Mouse (Mus musculus): ENCODE measurements around the gene Wdr90.

Gene Wdr90

GRCm38 (mm10) chr17:25860832-25861703, at the start of gene Wdr90:
Gene Wdr90 (minus strand): TSS chr17:25861501.
- peak; percentile 91 for DNase-seq

DNA sequence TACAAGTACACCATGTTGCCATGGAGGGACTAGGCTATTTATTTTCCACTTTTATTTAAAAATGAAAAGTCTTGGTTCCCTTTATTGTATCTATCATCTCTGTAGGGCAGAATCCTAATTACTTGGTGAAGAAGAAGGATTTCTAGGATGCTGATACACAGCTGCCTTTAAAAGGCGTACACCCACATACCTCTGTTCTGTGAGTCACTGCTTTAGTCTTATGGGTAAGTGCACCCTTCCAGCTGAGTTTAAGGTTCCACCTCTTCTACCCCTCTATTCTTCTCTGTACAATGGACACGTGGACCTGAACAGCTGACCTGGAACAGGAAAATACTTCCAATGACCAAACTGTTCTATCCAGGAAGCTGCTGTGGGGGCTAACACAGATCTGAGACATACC, 46.3 kb upstream of the Wdr90 start:
- no peak for DNase-seq

- DNase-seq: no peak
These were observed 41.8 kb upstream of the Wdr90 start for GRCm38 (mm10) chr17:25903061-25903460.

GRCm38 (mm10) chr17:25900193-25900592, 38.9 kb upstream of the Wdr90 start:
- no peak for DNase-seq

DNA sequence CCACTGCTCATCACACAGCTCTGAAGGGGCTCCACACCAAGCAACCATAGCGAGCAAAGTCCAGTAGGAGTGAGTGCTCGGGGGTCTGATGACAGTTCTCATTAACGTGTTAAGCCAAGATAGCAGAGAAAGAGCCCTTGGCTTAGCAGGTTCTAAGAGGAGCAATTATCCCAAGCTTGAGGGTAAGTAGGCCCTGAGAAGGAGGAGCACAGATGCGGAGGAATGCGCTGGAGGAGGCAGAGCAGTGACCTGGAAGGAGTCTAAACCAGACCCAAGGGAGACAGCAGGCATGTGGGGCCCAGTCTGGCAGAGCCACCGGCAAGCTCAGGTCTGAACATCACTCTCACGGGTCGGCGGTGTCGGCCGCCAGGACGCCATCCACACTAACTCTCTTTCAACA, 34.6 kb upstream of the Wdr90 start:
- DNase-seq: no peak

- no peak for DNase-seq
These were observed 34.1 kb upstream of the Wdr90 start for GRCm38 (mm10) chr17:25895415-25895814.

GRCm38 (mm10) chr17:25893975-25894617, 32.8 kb upstream of the Wdr90 start:
- peak; percentile 61 for DNase-seq

DNA sequence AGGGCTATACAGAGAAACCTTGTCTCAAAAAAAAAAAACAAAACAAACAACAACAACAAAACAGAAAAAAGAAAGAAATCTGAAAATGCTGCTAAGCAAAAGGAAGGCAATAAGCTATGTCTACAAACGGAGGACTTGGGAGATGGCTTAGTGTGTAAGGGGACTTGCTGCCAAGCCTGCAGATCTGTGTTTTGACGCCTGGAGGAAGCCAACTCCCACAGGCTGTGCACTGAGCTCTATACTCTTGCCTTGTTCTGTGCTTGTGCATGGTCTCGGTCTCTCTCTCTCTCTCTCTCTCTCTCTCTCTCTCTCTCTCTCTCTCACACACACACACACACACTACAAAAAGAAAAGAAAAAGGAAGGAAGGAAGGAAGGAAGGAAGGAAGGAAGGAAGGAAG, 27.5 kb upstream of the Wdr90 start:
- DNase-seq: no peak

DNA sequence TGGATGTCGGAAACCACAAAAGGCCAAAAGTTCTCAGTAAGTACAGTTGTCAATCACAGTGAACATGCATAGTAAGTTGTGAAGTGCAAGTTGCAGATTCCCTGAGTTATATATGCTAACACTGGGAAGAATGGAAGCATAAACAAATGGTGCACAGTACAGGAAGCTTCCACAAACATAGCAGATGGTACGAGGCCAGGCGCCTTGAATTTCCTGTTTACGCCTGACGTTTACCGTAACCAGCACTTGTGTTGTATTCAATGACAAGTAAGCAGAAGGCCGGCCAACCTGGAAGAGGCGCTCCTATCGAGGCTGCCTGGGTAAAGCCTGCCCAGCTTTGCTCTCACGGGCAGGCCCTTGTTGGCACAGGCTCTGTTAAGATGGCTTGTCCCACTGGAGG, 26.2 kb upstream of the Wdr90 start:
- DNase-seq: no peak

- no peak for DNase-seq
These were observed 25.5 kb upstream of the Wdr90 start for GRCm38 (mm10) chr17:25886806-25887205.

DNA sequence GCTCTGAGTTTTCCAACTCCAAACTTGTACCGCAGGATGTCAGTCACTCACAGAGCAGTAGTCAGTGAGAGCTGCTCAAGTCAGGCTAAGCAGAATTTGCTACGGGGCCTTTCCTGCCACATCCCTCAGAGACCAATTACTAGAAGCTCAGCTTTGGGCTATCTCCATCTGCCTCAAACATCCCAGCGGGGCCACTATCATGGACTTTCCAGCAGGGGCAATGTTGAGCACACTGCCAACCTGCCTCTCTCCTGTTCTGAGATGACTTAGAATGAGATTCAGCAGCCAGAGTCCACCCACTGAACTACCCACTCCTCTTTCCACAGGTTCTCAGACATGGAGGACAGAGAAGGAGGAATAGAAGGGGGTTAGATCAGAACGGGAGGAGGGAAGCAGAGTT, 24.3 kb upstream of the Wdr90 start:
- DNase-seq: no peak

- DNase-seq: no peak
These were observed 22.5 kb upstream of the Wdr90 start for GRCm38 (mm10) chr17:25883824-25884223.

DNA sequence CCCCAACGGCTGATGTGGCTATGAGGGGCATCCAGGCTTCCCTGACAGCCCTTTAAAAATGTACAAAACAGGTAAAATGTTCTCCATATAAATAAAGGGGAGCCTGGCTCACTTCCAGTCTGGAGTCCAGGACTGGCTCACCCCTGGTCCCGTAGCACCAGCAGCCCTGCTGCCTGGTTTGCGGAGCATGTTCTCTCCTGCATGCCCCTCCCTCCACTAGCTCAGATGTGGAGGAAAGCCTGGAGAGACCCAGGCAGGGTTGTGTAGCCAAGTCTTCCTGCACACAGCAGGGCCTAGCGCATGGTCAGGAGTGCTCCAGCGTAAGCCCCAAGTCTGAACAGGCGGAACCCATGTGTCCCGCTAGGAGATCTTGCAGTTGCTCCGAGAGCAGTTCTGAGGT, 22.0 kb upstream of the Wdr90 start:
- no peak for DNase-seq

DNA sequence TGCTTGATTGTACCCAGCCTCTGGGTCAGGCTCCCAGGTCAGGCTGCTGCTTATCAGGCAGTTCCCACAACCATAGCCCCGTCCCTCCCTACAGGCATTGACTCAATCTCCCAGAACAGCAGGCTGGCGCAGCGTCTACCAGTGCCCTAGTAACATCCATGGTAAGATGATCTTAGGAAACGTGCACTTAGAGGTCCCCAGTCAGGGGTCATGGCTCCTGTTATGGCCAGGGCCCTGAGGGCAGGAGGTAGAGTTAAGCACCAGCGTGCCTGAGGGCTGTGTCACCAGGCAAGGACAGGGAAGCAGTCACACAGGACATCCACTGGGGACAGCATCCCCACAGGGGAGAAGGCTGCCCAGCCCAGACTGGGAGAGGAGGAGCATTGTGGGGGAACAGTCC, 21.0 kb upstream of the Wdr90 start:
- no peak for DNase-seq

DNA sequence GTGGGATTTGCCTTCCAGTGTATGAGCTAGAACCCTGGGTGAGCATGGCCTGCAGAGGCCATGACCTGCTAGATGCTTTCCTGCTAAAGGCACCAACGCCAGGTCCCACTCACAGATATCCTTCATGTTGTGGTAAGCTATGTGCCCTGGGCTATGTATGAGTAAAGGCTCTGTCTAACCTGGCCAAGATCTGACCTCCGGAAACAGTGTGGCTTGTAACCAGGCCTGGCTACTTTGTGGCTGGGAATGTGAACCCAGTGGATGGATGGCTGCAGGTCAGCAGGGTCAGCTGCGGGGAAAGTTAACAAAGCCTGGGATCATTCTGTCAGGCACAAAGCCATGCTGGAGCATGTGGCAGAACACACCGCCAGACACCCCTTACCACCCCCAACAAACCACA, 20.4 kb upstream of the Wdr90 start:
- DNase-seq: no peak

- no peak for DNase-seq
These were observed 19.8 kb upstream of the Wdr90 start for GRCm38 (mm10) chr17:25880913-25881641.

GRCm38 (mm10) chr17:25880196-25880910, 19.1 kb upstream of the Wdr90 start, which contains the start of gene Wfikkn1:
Gene Wfikkn1 (minus strand): TSS chr17:25880858.
- DNase-seq: no peak

GRCm38 (mm10) chr17:25879750-25880149, 18.4 kb upstream of the Wdr90 start:
- DNase-seq: no peak

DNA sequence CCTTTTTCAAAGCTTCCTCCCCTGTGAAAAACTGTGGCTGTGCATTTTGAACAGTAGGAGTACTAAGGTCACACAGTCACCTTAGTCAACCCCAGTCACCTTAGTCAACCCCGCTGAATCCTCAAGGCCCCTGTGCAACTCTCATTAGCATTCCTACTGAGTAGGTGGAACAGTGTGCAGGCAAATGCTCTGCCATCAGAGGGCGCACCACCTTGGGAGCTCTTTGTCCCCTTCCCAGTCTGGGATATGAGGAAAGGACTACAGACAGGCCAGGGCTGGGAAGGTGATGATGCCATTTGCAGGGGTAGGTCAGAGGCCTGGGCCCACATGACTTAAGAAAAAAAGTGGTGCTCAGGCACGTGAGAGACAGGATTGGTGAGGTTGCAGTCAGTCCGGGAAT, 18.0 kb upstream of the Wdr90 start:
- DNase-seq: peak; percentile 66

GRCm38 (mm10) chr17:25878611-25879180, 17.4 kb upstream of the Wdr90 start:
- no peak for DNase-seq

- no peak for DNase-seq
These were observed 16.7 kb upstream of the Wdr90 start for GRCm38 (mm10) chr17:25877741-25878610.

DNA sequence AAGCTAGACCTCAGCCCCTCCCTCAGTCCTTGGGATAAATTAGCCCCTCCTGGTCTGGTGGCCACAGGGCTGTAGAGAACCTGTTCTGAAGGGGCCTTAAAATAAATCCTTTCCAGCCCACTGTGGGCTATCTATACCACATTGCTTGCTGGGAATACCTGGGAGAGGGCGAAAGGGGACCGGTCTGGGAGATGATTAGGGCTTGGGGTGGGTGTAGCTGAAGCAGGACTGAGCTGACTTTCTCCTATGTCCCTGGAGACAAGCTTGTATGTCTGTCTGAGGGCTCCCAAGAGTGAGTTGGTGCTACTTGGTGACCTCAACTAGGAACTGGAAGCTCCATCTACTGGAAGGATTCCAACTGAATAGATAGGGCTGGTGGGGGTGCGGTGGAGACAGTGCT, 15.7 kb upstream of the Wdr90 start:
- no peak for DNase-seq
